8 mouse cellular contexts compared by ENCODE assay signal in genomic region chr14:103550480-103550879, GRCm38 (mm10). TPM values are rescaled to one million over a fixed set of nuclear protein-coding genes. Genes with fewer than 3 reads are reported as not detected.
DNase-seq lines count a peak whose midpoint lies in the region; ATAC-seq and TF ChIP-seq lines count a peak whose summit lies in the region.

No protein-coding gene starts in this region.

- TF ChIP-seq POLR2A in limb, embryonic 14.5 days (IDR thresholded peaks at IDR 0.05; ENCODE audit: borderline replicate concordance, extremely low read depth, insufficient read depth, insufficient read length), result no peak

- intact Hi-C loops in gastrocnemius, postnatal 36 days (cut with DNase I), result loop anchor here (1.0 kb wide), 1 partner anchor 145 kb away; no protein-coding TSS in a partner anchor

- no peaks in the 10 kb centered on the region for H3K9me3 ChIP-seq in liver, embryonic 12.5 days (replicated peaks)
- H3K9me3 ChIP-seq in kidney, embryonic 14.5 days (ENCODE audit: control insufficient read depth, low read length), result no peaks in the 10 kb centered on the region
- H3K9me3 ChIP-seq in limb, embryonic 14.5 days (ENCODE audit: control insufficient read depth, low read length), result no peaks in the 10 kb centered on the region
- H3K9me3 ChIP-seq in stomach, embryonic 14.5 days (ENCODE audit: control insufficient read depth, low read depth, low read length), result no peaks in the 10 kb centered on the region

- no peaks in the 10 kb centered on the region for H3K36me3 ChIP-seq in liver, embryonic 12.5 days
- H3K36me3 ChIP-seq in kidney, embryonic 14.5 days (ENCODE audit: control insufficient read depth, insufficient read depth, low read length), result no peaks in the 10 kb centered on the region
- no peaks in the 10 kb centered on the region for H3K36me3 ChIP-seq in limb, embryonic 14.5 days (ENCODE audit: control insufficient read depth, insufficient read depth, low read length)
- H3K36me3 ChIP-seq in stomach, embryonic 14.5 days (ENCODE audit: control insufficient read depth, insufficient read depth, low read length), result no peaks in the 10 kb centered on the region

- H3K27me3 ChIP-seq in liver, embryonic 12.5 days (replicated peaks), result no peaks in the 10 kb centered on the region
- H3K27me3 ChIP-seq in kidney, embryonic 14.5 days (ENCODE audit: control insufficient read depth, insufficient read depth, low read length), result no peaks in the 10 kb centered on the region
- no peaks in the 10 kb centered on the region for H3K27me3 ChIP-seq in limb, embryonic 14.5 days (ENCODE audit: control insufficient read depth, insufficient read depth, low read length)
- H3K27me3 ChIP-seq in stomach, embryonic 14.5 days (ENCODE audit: control insufficient read depth, insufficient read depth, low read length), result no peaks in the 10 kb centered on the region

- ATAC-seq in liver, embryonic 12.5 days, result no peak
- ATAC-seq in kidney, embryonic 14.5 days (ENCODE audit: low FRiP score, low TSS enrichment), result peak; percentile 82
- ATAC-seq in limb, embryonic 14.5 days (ENCODE audit: low FRiP score, low read depth), result peak; percentile 76; the same call in 1 of the 2 replicates
- peak; percentile 58; the same call in 1 of the 2 replicates for ATAC-seq in stomach, embryonic 14.5 days (ENCODE audit: insufficient number of reproducible peaks, insufficient read depth, low FRiP score, low read depth)

- H3K4me2 ChIP-seq in liver, embryonic 12.5 days, result no peak overlapping the region
- no peak overlapping the region for H3K4me2 ChIP-seq in kidney, embryonic 14.5 days (replicated peaks; ENCODE audit: low read depth, low read length)
- no peak overlapping the region for H3K4me2 ChIP-seq in limb, embryonic 14.5 days (replicated peaks; ENCODE audit: low read depth, low read length, severe bottlenecking)
- no peak overlapping the region for H3K4me2 ChIP-seq in stomach, embryonic 14.5 days (replicated peaks; ENCODE audit: low read depth, low read length)

- DNase-seq in liver, result peak; percentile 67
- peak; percentile 92 for DNase-seq in embryo, embryonic 10.5 days (ENCODE audit: low spot score)
- peak; percentile 50 to 53 for DNase-seq in gastrocnemius, postnatal 36 days
- DNase-seq in limb, embryonic 14.5 days (ENCODE audit: low spot score), result peak; percentile 85
- DNase-seq in natural killer cell, adult 2 months (ENCODE audit: low spot score in 2 of 2), result peak; percentile 62 to 72

- H3K27ac ChIP-seq in liver, embryonic 12.5 days, result no peak overlapping the region
- no peak overlapping the region for H3K27ac ChIP-seq in kidney, embryonic 14.5 days (ENCODE audit: low read depth, low read length)
- H3K27ac ChIP-seq in limb, embryonic 14.5 days (replicated peaks; ENCODE audit: low read depth, low read length), result no peak overlapping the region
- no peak overlapping the region for H3K27ac ChIP-seq in stomach, embryonic 14.5 days (ENCODE audit: low read length)

- H3K9ac ChIP-seq in liver, embryonic 12.5 days, result no peak overlapping the region
- no peak overlapping the region for H3K9ac ChIP-seq in kidney, embryonic 14.5 days (ENCODE audit: low read depth, low read length)
- H3K9ac ChIP-seq in limb, embryonic 14.5 days (ENCODE audit: low read depth, low read length, severe bottlenecking), result no peak overlapping the region
- no peak overlapping the region for H3K9ac ChIP-seq in stomach, embryonic 14.5 days (replicated peaks; ENCODE audit: low read depth, low read length)

- WGBS in liver, embryonic 12.5 days (ENCODE audit: insufficient replicate concordance), result 12% methylated on average over 8 of the region's 8 CpGs
- 17% methylated on average over 8 of the region's 8 CpGs for WGBS in kidney, embryonic 14.5 days
- WGBS in limb, embryonic 14.5 days, result 12% methylated on average over 8 of the region's 8 CpGs
- 17% methylated on average over 8 of the region's 8 CpGs for WGBS in stomach, embryonic 14.5 days

- H3K4me3 ChIP-seq in liver, embryonic 12.5 days, result no peak overlapping the region
- no peak overlapping the region for H3K4me3 ChIP-seq in kidney, embryonic 14.5 days (ENCODE audit: low read length)
- no peak overlapping the region for H3K4me3 ChIP-seq in limb, embryonic 14.5 days (replicated peaks; ENCODE audit: low read length)
- H3K4me3 ChIP-seq in stomach, embryonic 14.5 days (ENCODE audit: low read depth, low read length), result no peak overlapping the region

- H3K4me1 ChIP-seq in liver, embryonic 12.5 days, result no peaks in the 10 kb centered on the region
- H3K4me1 ChIP-seq in kidney, embryonic 14.5 days (ENCODE audit: control insufficient read depth, insufficient read depth, low read length), result no peaks in the 10 kb centered on the region
- H3K4me1 ChIP-seq in limb, embryonic 14.5 days (ENCODE audit: control insufficient read depth, insufficient read depth, low read length), result no peaks in the 10 kb centered on the region
- no peaks in the 10 kb centered on the region for H3K4me1 ChIP-seq in stomach, embryonic 14.5 days (ENCODE audit: control insufficient read depth, insufficient read depth, low read length)

RNA-seq across cellular contexts. Expression of gene Scel, which starts 37.3 kb away (rescaled TPM):
- polyA plus RNA-seq in liver, embryonic 12.5 days (2016; fragmentation: Nextera tagmentation; extraction: Ambion mirVana), result 0.16 and 0.17 TPM in 2 replicates
- total RNA-seq in gastrocnemius, postnatal 36 days (2021), result under 1 TPM in 1 of 2 experiments, not detected in 1; 0.20 TPM
- polyA plus RNA-seq in kidney, embryonic 14.5 days (2014; fragmentation: Nextera tagmentation; extraction: Ambion mirVana), result 1.2 and 2.0 TPM in 2 replicates
- polyA plus RNA-seq in limb, embryonic 14.5 days (2012; rRNA removed), result 2.2 and 5.6 TPM in 2 replicates
- polyA plus RNA-seq in limb, embryonic 14.5 days (2014; fragmentation: Nextera tagmentation; extraction: Ambion mirVana), result 10.1 and 14.3 TPM in 2 replicates
- 4.0 and 5.1 TPM in 2 replicates for polyA plus RNA-seq in stomach, embryonic 14.5 days (2014; fragmentation: Nextera tagmentation; extraction: Ambion mirVana)
